Mouse (Mus musculus): ENCODE measurements around the gene Krt24. TPM values are rescaled to one million over a fixed set of nuclear protein-coding genes. Genes with fewer than 3 reads are reported as not detected.

The Krt24 gene
- not detected for total RNA-seq (2021)

GRCm38 (mm10) chr11:99284833-99285312 is at the start of gene Krt24:
Gene Krt24, minus strand, starts transcription at chr11:99285262.
- no peak for DNase-seq
- intact Hi-C loops (cut with DNase I) = no loop called here

DNA sequence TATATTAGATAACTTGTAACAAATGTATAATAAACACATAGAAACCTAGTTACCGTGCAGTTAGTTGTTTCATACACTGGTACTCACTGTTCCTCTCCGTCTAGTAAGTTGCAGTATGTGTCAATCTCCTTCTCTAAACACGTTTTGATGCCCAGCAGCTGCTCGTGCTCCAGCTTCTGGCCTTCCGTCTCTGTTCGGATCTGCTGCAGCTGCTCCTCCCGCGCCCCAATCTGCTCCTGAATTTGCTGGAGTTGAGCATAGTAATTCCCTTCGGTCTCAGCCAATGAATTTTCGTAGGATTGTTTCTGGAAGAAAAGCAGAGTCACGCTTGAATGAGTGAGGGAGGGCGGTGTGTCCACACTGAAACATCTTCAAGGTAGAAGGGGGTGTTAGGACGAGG is 48.4 kb upstream of the Krt24 start:
- DNase-seq = no peak
- intact Hi-C loops (cut with DNase I) = no loop called here

- DNase-seq = no peak
- intact Hi-C loops (cut with DNase I) = no loop called here
These were observed 44.6 kb upstream of the Krt24 start for GRCm38 (mm10) chr11:99329655-99330054.

GRCm38 (mm10) chr11:99322851-99323250 is 37.8 kb upstream of the Krt24 start, which contains the start of gene Krt25:
Gene Krt25, minus strand, starts transcription at chr11:99322951.
- DNase-seq = no peak
- intact Hi-C loops (cut with DNase I) = no loop called here

DNA sequence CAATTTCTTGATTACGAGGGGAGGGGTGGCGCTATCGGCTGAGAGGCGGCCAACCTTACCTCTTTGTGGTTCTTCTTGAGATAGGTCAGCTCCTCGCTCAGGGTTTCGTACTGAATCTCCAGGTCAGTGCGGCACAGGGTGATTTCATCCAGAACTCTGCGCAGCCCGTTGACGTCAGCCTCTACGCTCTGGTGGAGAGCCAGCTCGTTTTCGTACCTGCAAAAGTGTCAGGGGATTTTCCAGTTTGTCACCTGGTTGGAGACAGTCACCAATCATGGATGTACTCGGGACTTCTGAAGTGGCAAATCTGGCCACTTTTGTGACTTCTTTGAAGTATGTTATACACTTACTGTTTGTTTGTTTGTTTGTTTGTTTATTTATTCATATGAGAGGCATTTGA is 36.0 kb upstream of the Krt24 start:
- intact Hi-C loops (cut with DNase I) = no loop called here
- no peak for DNase-seq

DNA sequence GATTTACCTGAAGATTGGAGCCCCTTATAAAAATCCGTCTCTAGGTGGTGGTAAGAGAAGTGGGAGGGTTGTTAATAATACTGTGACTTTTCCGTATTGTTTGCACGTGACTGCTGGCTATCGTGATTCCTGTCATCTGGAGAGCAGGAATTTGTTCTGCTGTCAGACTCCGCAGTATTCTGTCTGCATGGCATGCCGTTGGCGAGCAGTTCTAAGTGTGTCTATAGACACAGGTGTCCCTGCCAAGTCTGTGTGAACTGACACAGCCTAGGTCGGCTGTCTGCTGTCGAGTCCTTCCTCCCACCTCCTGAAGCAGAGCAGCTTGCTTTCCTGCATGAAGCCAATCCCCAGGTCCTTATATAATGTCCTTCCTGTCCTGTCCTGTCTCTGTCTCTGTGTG is 34.1 kb upstream of the Krt24 start:
- intact Hi-C loops (cut with DNase I) = no loop called here
- DNase-seq = peak; percentile 16 to 30

DNA sequence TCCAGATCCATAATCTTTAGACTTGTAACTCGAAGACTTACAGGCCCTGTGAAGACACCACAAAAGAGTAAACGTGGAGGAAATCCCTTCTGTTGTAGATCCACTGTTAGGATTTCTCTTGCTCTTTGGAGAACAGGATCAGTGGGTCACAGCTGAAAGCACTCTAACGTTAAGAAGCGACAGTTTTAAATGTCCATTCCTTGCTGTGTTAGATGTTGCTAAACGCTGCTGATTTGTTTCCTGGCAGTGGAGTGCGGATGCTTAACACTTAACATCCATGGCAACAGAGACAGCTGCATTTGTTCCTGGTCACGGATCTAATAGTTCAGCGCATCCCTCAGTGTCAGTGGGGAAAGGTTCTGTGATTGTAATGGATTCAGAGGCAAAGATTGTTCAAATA is 31.5 kb upstream of the Krt24 start:
- intact Hi-C loops (cut with DNase I) = no loop called here
- no peak for DNase-seq

GRCm38 (mm10) chr11:99314594-99314993 is 29.5 kb upstream of the Krt24 start:
- intact Hi-C loops (cut with DNase I) = loop anchor here (5.0 kb wide), 1 partner anchor 148 kb away; no protein-coding TSS in a partner anchor

DNA sequence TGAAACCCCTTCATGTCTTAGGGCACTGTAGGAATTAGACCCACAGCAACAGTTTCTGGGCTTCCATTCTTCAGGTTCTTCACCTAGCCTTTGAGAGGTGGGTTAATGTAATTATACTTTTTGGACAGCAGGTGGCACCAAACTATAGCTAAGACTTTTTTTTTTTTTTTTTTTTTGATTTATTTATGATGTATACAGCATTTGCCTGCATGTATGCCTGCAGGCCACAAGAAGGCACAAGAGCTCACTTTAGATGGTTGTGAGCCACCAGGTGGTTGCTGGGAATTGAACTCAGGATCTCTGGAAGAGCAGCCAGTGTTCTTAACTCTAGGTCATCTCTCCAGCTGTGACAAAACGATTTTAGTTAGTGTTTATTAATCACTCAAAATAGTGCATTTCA is 25.8 kb upstream of the Krt24 start:
- DNase-seq = peak; percentile 4 to 24
- intact Hi-C loops (cut with DNase I) = loop anchor here (1.0 to 5.0 kb wide), 2 partner anchors 53 to 151 kb away; no protein-coding TSS in a partner anchor

More at GRCm38 (mm10) chr11:99314594-99314993, 29.5 kb upstream of the Krt24 start:
- no peak for DNase-seq

- intact Hi-C loops (cut with DNase I) = no loop called here
- DNase-seq = peak; percentile 57 to 73
These were observed 22.5 kb upstream of the Krt24 start for GRCm38 (mm10) chr11:99307579-99307978.

- DNase-seq = peak in 1 of 2 experiments; percentile 5
- intact Hi-C loops (cut with DNase I) = no loop called here
These were observed 10.0 kb upstream of the Krt24 start for GRCm38 (mm10) chr11:99295039-99295438.

DNA sequence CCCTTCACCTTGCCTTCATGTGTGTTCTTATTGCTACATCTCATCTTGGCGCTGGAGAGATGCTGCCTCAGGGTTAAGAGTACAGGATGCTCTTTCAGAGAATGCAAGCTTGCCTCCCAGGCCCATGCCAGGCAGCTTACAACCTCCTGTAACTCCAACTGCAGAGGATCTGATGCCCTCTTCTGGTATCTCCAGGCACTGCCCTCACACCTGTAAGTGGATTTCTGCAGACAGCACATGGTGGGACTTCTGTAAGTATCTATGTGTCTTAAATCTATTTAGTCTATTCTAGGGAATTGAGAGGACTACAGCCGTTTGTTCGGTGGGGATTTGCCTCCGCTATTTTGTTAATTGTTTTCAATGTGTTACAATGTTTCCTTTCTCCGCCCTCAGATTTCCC is 7.8 kb upstream of the Krt24 start:
- peak; percentile 53 to 61 for DNase-seq
- intact Hi-C loops (cut with DNase I) = loop anchor here (1.0 to 2.0 kb wide), 3 partner anchors 44 to 104 kb away; no protein-coding TSS in a partner anchor

- DNase-seq = no peak
- intact Hi-C loops (cut with DNase I) = no loop called here
These were observed 1.1 kb downstream of the Krt24 start for GRCm38 (mm10) chr11:99284011-99284410.

DNA sequence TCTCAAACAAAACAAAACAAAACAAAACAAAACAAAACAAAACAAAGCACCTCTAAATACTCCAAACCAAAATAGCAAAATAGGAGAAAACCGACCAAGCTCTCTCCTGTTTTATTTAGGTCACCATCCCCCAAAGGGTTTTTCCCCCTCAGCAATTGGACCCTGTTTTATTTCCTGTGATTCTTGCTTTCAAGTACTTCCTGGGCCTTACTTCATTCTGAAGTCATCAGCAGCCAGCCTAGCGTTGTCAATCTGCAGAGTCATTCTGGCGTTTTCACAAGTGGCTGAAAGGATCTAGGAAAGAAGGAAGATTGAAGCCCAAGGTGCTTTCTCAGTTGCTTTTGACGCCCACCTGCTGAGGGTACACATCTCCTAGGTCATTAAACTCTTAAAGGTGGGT is 1.7 kb downstream of the Krt24 start:
- DNase-seq = no peak
- intact Hi-C loops (cut with DNase I) = no loop called here

GRCm38 (mm10) chr11:99281116-99281515 is 3.9 kb downstream of the Krt24 start:
- peak; percentile 11 to 22 for DNase-seq
- intact Hi-C loops (cut with DNase I) = no loop called here

DNA sequence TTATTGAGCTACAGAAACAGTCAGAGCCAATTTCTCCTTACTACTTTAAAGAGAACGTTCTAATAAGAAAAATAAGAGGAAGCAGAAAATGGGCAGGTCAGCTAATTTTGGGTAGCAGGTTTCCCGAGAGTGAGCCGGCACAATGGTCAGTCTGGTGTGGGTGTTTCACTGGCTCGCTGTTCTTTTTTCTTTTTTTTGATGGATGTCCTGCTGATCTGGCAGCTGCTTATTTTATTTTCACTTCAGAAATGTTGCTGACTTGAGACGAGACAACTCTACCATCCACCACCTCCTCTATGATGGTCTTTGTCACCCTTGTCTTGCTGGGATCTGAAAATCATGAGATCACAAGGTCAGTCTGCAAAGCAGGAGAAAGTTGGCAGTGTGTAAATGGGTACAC is 5.1 kb downstream of the Krt24 start:
- intact Hi-C loops (cut with DNase I) = no loop called here
- DNase-seq = no peak

- intact Hi-C loops (cut with DNase I) = no loop called here
- no peak for DNase-seq
These were observed 8.3 kb downstream of the Krt24 start for GRCm38 (mm10) chr11:99276786-99277185.

- DNase-seq = no peak
These were observed 9.4 kb downstream of the Krt24 start for GRCm38 (mm10) chr11:99275624-99276023.

DNA sequence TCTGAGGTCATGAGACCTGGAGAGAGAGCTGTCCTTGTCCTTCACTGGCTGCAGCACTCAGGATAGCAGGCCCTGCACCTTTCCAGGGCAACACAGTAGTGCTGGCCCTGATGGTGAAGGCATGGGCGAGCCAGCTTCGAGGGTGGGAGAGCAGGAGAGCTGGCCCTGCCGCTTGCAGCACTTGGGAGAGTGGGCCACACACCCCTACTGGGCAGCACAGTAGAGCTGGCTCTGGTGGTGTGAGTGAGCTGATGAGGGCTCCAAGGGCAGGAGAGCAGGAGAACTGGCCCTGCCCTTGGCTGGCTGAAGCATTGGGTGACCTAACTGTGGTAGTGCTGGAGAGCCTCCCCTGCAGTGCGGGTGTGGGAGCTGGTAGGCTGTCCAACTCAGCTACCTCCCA is 12.3 kb downstream of the Krt24 start:
- intact Hi-C loops (cut with DNase I) = no loop called here

More at GRCm38 (mm10) chr11:99275624-99276023, 9.4 kb downstream of the Krt24 start:
- intact Hi-C loops (cut with DNase I) = no loop called here

DNA sequence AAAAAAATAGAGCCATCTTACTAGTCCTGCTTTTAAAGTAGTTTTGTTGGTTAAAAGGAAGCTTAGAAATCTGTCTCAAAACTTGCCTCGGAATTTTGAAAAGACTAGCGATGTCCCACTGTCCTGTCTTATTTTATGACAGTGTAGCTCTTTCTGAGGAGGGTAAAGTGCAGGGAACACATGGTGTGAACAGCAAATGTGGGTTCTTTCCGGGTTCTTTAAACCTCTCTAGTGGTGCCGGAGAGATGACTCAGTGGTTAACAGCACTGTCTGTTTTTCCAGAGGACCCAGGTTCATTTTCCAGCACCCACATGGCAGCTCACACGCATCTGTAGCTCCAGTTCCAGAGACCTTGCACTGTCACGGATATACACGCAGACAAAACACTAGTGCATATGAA is 15.9 kb downstream of the Krt24 start:
- intact Hi-C loops (cut with DNase I) = no loop called here
- DNase-seq = no peak

More for the DNA sequence above, 12.3 kb downstream of the Krt24 start:
- no peak for DNase-seq

DNA sequence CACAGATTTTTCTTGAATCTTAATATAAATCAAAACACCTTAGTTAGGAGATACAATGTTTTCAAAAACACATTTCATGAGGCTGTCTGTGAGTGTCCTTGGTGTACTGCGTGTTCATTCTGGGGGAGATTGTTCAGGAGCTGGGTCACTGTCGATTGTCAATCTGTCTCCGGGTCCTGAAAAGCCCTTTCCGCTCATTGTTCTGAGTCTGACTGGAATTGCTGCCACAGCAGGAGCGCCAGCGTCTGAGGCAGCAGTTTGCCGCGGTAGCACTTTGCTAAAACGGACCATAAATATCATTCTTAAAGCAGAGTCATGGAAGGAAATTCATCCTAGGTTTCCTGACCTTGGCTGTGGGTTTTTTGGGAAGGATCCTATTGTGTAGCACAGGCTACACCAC is 19.3 kb downstream of the Krt24 start:
- DNase-seq = peak; percentile 13 to 21
- intact Hi-C loops (cut with DNase I) = no loop called here

DNA sequence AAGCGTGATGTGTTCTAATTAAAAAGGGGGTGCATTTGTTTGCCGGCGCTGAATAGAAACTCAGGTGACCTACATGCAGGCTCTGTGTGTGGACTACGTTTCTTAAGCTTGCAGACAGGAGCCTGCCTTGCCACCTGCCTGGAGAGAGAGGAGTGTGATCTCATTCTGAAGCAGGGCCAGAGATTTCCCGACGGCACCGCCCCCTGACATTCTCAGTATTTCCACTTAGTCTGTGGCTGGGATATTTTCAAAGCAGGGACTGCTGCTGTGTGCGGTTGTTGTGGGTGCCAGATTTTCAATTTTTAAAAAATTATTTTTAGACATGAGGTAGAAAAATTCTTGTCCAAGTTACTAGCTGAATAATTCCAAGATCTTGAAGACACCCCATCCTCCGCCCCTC is 19.8 kb downstream of the Krt24 start:
- peak; percentile 42 to 45 for DNase-seq
- intact Hi-C loops (cut with DNase I) = no loop called here

GRCm38 (mm10) chr11:99256213-99256612 is 28.8 kb downstream of the Krt24 start:
- intact Hi-C loops (cut with DNase I) = no loop called here
- DNase-seq = no peak

Measured in heart, postnatal 10 days (tissue).